Mouse (Mus musculus) E14TG2a.4 (cell line): ENCODE measurements around the gene Kif17.

Experiments used
- H3K27me3 ChIP-seq: 2 replicates; pipeline ENCODE4 v1.6.1; 2014; ENCODE audit warnings: low read length, control low read depth; ENCODE audit not compliant: insufficient read depth
- H3K36me3 ChIP-seq: 2 replicates; pipeline ENCODE4 v1.6.1; 2014; ENCODE audit warnings: low read length, control low read depth; ENCODE audit not compliant: insufficient read depth
- H3K4me1 ChIP-seq: replicated peaks from 2 replicates; pipeline ENCODE4 v1.6.1; 2014; ENCODE audit warnings: low read depth, low read length, control low read depth
- H3K4me3 ChIP-seq: replicated peaks from 2 replicates; pipeline ENCODE4 v1.5.1; 2014; ENCODE audit warnings: mild to moderate bottlenecking, low read length
- H3K9me3 ChIP-seq: 2 replicates; pipeline ENCODE4 v1.6.1; 2014; ENCODE audit warnings: low read length, control low read depth
- CTCF ChIP-seq: conservative IDR thresholded peaks from 2 replicates; pipeline ENCODE4 v1.5.1; 2014; ENCODE audit warnings: low read length
- NANOG ChIP-seq: IDR thresholded peaks from 2 replicates; pipeline ENCODE4 v1.6.1; 2014; ENCODE audit warnings: borderline replicate concordance, low read length, mixed read lengths
- POU5F1 ChIP-seq: IDR thresholded peaks from 2 replicates; pipeline ENCODE4 v1.6.1; 2014; ENCODE audit warnings: low read length, borderline replicate concordance

Gene Kif17

DNA sequence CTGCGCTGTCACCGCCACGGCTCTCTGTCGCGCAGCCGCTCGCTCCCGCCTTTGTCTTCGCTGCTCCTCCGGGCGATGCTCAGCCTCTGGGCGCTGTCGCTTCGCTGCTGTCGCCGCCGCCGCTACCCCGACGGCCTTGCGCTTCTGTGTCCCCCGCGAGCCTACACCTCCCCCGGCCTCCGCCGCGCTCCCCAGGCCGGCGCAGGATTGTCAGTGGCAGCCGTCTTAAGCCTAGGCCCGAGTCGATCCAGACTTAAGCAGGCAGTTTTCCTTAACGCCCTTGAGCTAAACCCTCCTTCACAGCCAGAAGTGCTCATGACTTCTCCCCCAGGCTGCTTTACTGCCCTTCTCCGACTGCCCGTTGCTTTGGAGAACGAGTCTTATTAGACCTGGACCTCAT, 32.8 kb upstream of the Kif17 start:
- no peaks in the 10 kb centered on the region for H3K9me3 ChIP-seq
- TF ChIP-seq CTCF = no peak
- TF ChIP-seq POU5F1 = no peak
- TF ChIP-seq NANOG = no peak
- no peaks in the 10 kb centered on the region for H3K27me3 ChIP-seq
- H3K4me1 ChIP-seq = peaks cover 57% of the 10 kb centered on the region
- peak overlapping the region; percentile 96 for H3K4me3 ChIP-seq
- H3K36me3 ChIP-seq = peaks cover 22% of the 10 kb centered on the region

DNA sequence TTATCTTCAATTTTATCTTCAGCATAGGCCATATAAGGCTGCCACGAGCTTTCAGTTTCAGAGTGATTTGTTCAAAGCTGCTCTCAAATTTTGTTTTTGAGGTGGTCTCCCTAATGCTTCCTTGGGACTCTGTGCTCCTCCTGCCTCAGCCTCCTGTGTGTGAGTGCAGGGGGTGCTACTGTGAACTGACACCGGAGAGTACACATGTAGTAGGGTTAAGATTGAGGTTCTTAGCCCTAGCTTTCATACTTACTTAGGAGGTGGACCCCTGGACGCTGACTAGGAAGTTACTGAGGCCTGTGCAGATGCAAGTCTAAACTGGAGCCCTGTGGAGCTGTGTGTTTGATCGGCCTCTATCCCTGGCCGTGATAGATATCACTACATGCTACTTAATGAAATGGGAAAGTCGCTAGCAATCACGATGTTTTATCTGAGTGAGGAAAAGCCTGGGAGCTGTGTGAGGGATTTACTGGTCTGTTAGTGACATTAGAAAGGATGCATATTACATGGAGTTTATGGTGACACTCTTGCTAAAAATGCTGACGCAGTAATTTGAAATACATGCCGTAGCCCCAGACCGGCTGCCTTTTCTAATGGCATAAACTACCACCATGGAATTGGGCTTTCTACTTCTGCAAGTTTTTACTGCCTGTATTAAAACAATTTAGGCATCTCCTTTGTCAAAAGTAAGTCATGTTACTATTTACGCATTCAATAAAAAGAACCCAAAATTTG, 32.1 kb upstream of the Kif17 start:
- peaks cover 28% of the 10 kb centered on the region for H3K36me3 ChIP-seq
- H3K27me3 ChIP-seq = no peaks in the 10 kb centered on the region
- H3K4me3 ChIP-seq = peak overlapping the region; percentile 96
- TF ChIP-seq POU5F1 (no peak), NANOG (no peak), CTCF (no peak)
- peaks cover 64% of the 10 kb centered on the region for H3K4me1 ChIP-seq
- no peaks in the 10 kb centered on the region for H3K9me3 ChIP-seq

DNA sequence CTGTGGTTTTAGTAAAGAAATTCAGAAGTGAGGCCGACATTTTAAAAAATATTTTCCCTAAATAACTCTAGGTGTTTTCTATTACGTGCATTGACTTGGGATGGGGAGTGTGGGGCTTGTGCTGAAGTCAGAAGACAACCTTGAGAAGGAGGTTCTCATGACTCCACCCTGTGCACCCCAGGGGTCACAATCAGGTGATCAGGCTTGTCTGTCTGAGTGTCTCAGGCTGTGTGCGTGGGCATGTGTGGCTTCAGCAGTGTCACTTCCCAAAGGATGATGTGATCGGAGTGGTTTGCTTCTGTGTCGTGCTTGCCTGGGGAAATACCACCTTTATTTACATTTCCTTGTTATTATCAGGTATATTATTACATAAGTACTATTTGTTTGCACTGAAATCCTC, 30.9 kb upstream of the Kif17 start:
- peaks cover 69% of the 10 kb centered on the region for H3K4me1 ChIP-seq
- H3K4me3 ChIP-seq = peak overlapping the region; percentile 26; the same call in 1 of the 2 replicates
- no peaks in the 10 kb centered on the region for H3K9me3 ChIP-seq
- TF ChIP-seq NANOG (no peak), CTCF (no peak), POU5F1 (no peak)
- H3K36me3 ChIP-seq = peaks cover 39% of the 10 kb centered on the region
- H3K27me3 ChIP-seq = no peaks in the 10 kb centered on the region

DNA sequence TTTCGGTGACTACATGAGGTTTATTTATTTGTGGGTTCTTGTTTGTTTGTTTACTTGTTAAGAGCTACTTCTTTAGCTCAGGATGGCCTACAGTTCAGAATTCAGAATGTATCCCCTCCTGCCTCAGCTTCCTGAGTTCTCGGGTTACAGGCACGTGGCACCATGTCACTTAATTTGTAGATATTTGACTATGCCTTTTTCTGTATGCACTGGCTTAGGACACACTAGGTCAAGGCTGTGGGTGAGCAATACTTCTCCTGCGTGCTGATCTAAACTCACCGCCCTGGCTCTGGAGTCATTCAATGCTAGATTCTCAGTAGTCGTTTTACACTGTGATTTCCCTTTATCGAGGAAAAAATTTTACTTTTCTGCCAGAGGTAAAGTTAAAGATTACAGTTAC, 29.5 kb upstream of the Kif17 start:
- Histone ChIP-seq H3K4me1 (peaks cover 62% of the 10 kb centered on the region), H3K4me3 (no peak overlapping the region), H3K36me3 (peaks cover 53% of the 10 kb centered on the region), H3K27me3 (no peaks in the 10 kb centered on the region), H3K9me3 (no peaks in the 10 kb centered on the region)
- TF ChIP-seq CTCF (no peak), POU5F1 (no peak), NANOG (no peak)

DNA sequence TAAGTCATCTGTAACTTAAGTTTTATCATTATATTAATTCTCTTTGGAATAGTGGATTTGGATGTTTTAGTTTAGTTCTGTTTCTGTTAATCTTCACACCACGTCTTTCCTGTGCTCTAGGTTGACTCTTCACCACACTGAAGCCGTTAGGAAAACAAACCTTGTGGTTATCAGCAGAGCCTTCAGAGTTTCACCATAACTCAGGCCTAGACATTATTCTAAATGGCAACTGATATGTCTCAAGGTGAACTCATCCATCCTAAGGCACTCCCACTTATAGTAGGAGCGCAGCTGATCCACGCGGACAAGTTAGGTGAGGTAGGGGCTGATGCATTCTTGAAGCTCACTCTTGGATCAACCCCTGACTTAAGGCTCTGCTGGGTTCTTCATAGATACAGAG, 28.8 kb upstream of the Kif17 start:
- Histone ChIP-seq H3K36me3 (peaks cover 59% of the 10 kb centered on the region), H3K9me3 (no peaks in the 10 kb centered on the region), H3K4me1 (peaks cover 59% of the 10 kb centered on the region), H3K27me3 (no peaks in the 10 kb centered on the region), H3K4me3 (no peak overlapping the region)
- TF ChIP-seq POU5F1 = no peak

DNA sequence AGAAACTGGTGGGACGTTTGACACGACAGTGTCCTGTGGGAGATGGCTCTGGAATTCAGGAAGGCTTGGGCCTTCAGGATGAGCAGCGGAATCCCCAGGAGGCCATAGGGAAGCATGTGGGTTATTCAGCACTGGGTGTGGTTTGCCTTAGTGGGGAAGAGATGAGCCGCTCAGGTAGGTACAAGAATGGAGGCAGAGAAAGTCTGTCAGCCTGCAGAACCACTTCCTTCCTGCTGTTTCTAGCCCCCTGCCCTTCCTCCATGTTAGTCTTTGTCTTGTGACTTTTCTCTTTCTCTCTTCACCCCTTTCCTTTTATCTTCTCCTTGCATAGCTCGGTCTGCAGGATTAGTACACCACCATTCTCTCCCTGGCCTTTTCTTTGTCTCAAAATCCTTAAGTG, 27.8 kb upstream of the Kif17 start:
- peaks cover 59% of the 10 kb centered on the region for H3K4me1 ChIP-seq
- no peaks in the 10 kb centered on the region for H3K27me3 ChIP-seq
- no peak overlapping the region for H3K4me3 ChIP-seq
- peaks cover 68% of the 10 kb centered on the region for H3K36me3 ChIP-seq
- no peaks in the 10 kb centered on the region for H3K9me3 ChIP-seq
- TF ChIP-seq NANOG = no peak
- TF ChIP-seq POU5F1 = no peak
- no peak for TF ChIP-seq CTCF

DNA sequence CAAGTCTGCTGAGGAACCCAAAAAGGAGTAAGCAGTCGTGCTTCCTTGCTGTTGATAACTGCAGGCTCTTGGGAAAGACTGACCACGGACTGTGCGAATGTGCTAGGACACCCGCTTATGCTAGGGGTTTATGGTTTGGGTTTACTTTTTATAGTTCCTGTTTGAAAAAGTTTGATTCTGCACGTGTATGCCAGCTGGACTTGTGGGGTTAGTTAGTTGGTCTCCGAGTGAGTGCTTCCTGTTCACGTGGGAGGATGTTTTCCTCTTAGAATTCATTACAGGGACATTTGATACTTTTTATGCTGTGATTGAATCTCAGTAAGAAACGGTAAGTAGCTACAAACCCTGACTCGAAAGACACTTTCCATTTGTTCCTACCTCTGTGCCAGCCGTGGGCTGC, 26.6 kb upstream of the Kif17 start:
- Histone ChIP-seq H3K9me3 (no peaks in the 10 kb centered on the region), H3K27me3 (no peaks in the 10 kb centered on the region), H3K4me3 (no peak overlapping the region), H3K4me1 (peaks cover 50% of the 10 kb centered on the region), H3K36me3 (peaks cover 74% of the 10 kb centered on the region)
- no peak for TF ChIP-seq POU5F1
- TF ChIP-seq NANOG = no peak
- TF ChIP-seq CTCF = no peak

DNA sequence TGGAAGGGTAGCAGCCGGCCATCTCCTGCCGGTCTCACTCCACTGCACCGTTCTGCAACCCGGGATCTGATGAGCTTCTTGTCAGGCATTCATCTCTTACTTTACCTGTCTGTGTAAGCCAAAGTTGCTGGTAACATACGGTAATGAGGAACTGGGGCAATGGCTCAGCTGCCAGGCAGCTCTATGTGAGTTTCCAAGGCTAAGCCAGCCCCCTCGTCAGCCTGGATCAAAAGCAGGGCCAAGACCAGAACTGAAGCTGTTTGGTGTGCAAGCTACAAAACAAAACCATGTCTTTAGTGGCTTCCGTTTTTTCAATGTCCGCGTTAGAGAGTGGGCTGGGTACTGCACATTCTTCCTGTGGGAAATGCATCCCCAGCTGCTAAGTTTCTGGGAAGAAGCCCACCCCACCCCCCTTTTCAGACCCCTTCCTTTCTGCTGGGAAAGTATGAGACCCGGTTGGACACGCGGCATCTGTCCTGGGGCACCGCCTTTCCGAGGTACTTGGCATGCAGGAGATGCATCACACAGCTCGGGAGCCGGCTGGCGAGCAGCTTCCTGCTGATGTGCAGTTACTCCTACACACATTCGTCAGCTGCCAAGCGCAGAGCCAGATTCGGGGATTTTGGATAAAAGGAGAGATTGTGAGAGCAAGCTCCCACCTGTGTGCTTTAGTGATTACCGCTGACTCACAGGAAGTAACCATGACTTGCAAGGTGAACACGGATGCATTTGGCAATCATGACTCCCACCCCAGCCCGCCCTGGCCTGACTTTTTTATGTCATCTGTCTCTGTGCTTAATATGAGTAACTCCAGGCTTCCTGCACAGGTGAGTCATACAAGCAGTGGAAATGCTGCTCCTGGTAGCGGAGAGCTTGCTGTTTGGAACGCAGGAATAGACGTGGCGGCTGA, 3.2 kb upstream of the Kif17 start:
- H3K27me3 ChIP-seq = peaks cover 39% of the 10 kb centered on the region
- TF ChIP-seq POU5F1 = no peak
- TF ChIP-seq NANOG = no peak
- no peak for TF ChIP-seq CTCF

More for the DNA sequence above, 3.2 kb upstream of the Kif17 start:
- Histone ChIP-seq H3K36me3 (peaks cover 36% of the 10 kb centered on the region), H3K4me3 (peak overlapping the region; percentile 7; the same call in 1 of the 2 replicates), H3K4me1 (peaks cover 54% of the 10 kb centered on the region), H3K9me3 (no peaks in the 10 kb centered on the region)
